Mouse (Mus musculus): ENCODE measurements around the gene Vash1. TPM values are rescaled to one million over a fixed set of nuclear protein-coding genes. Genes with fewer than 3 reads are reported as not detected.
A peak's percentile ranks its signal among the peaks of the same experiment; 100 is the strongest.

Vash1 gene
- polyA plus RNA-seq, 1 experiment: 1.6 TPM

- Histone ChIP-seq H3K4me2 (ENCODE audit: low read depth) (peak within 1 kb of the TSS; percentile 88), H3K27me3 (ENCODE audit: control insufficient read depth, insufficient read depth, insufficient read length) (no peaks in the 10 kb centered on the region)
- peak; percentile 59 for TF ChIP-seq POLR2AphosphoS2 (IDR thresholded peaks at IDR 0.05; ENCODE audit: insufficient read length, low read depth)
- no peak for TF ChIP-seq MYOG (IDR thresholded peaks at IDR 0.05; ENCODE audit: control insufficient read depth in 1 of 3, insufficient read depth in 1 of 3, insufficient read length in 2 of 3, low read depth in 2 of 3)
- peak; percentile 87 for TF ChIP-seq POLR2A (IDR thresholded peaks at IDR 0.05; ENCODE audit: insufficient read length, low read depth)
- no peak for TF ChIP-seq TCF12 (IDR thresholded peaks at IDR 0.05; ENCODE audit: insufficient read depth, poor library complexity, severe bottlenecking)
- TF ChIP-seq MYOD1 (IDR thresholded peaks at IDR 0.05; ENCODE audit: control insufficient read depth in 1 of 3, insufficient read length in 2 of 3, low read depth in 2 of 3): no peak
These were observed 47.7 kb downstream of the Vash1 start, which contains the start of gene Angel1 for GRCm38 (mm10) chr12:86726120-86726640. Gene Angel1 (minus strand): TSS chr12:86726460.

GRCm38 (mm10) chr12:86734319-86734810 is 55.9 kb downstream of the Vash1 start, which contains the start of gene Lrrc74a:
Gene Lrrc74a (plus strand): TSS chr12:86734369.
- no peak for TF ChIP-seq POLR2AphosphoS2 (IDR thresholded peaks at IDR 0.05; ENCODE audit: insufficient read length, low read depth)
- no peak for TF ChIP-seq CEBPB (IDR thresholded peaks at IDR 0.05; ENCODE audit: insufficient read depth, poor library complexity, severe bottlenecking)
- TF ChIP-seq MYOG (IDR thresholded peaks at IDR 0.05; ENCODE audit: control insufficient read depth in 1 of 3, insufficient read depth in 1 of 3, insufficient read length in 2 of 3, low read depth in 2 of 3): no peak
- no peak for TF ChIP-seq SRF (IDR thresholded peaks at IDR 0.05; ENCODE audit: control insufficient read depth, insufficient read length, low read depth)
- TF ChIP-seq REST (IDR thresholded peaks at IDR 0.05; ENCODE audit: insufficient read depth, insufficient read length): no peak
- TF ChIP-seq POLR2A (IDR thresholded peaks at IDR 0.05; ENCODE audit: insufficient read length, low read depth): no peak
- no peak for TF ChIP-seq MYOD1 (IDR thresholded peaks at IDR 0.05; ENCODE audit: control insufficient read depth in 1 of 3, insufficient read length in 2 of 3, low read depth in 2 of 3)
- no peak for TF ChIP-seq E2F4 (IDR thresholded peaks at IDR 0.05; ENCODE audit: insufficient read depth)
- no peak for TF ChIP-seq USF1 (IDR thresholded peaks at IDR 0.05; ENCODE audit: low read depth)
- TF ChIP-seq TCF3 (IDR thresholded peaks at IDR 0.05; ENCODE audit: insufficient read length, low read depth): no peak
- no peak for TF ChIP-seq TCF12 (IDR thresholded peaks at IDR 0.05; ENCODE audit: insufficient read depth, poor library complexity, severe bottlenecking)
- no peak for TF ChIP-seq MAX (IDR thresholded peaks at IDR 0.05; ENCODE audit: low read depth)
- no peak within 1 kb of the TSS for H3K4me2 ChIP-seq (ENCODE audit: low read depth)

More at GRCm38 (mm10) chr12:86726120-86726640, 47.7 kb downstream of the Vash1 start, which contains the start of gene Angel1:
- no peaks in the 10 kb centered on the region for H3K79me2 ChIP-seq (ENCODE audit: control insufficient read depth, insufficient read depth)
- H3K36me3 ChIP-seq (ENCODE audit: control insufficient read depth, insufficient read depth): no peaks in the 10 kb centered on the region
- H3K4me3 ChIP-seq: peak within 1 kb of the TSS; percentile 23
- H3ac ChIP-seq (ENCODE audit: control insufficient read depth, insufficient read length): peak within 1 kb of the TSS; percentile 1

More at GRCm38 (mm10) chr12:86734319-86734810, 55.9 kb downstream of the Vash1 start, which contains the start of gene Lrrc74a:
- no peak within 1 kb of the TSS for H3K4me3 ChIP-seq
- no peak within 1 kb of the TSS for H3ac ChIP-seq (ENCODE audit: control insufficient read depth, insufficient read length)
- no peaks in the 10 kb centered on the region for H3K36me3 ChIP-seq (ENCODE audit: control insufficient read depth, insufficient read depth)
- peaks cover 30% of the 10 kb centered on the region for H3K27me3 ChIP-seq (ENCODE audit: control insufficient read depth, insufficient read depth, insufficient read length)
- no peaks in the 10 kb centered on the region for H3K79me2 ChIP-seq (ENCODE audit: control insufficient read depth, insufficient read depth)

Other genes with a start within 250 kb of the Vash1 start
- gene Angel1, start 47.8 kb downstream of the Vash1 start, polyA plus RNA-seq (2012; fragmentation: generic; extraction: Trizol): 3.0 TPM
- gene Lrrc74a, start 55.7 kb downstream of the Vash1 start, polyA plus RNA-seq (2012; fragmentation: generic; extraction: Trizol): not detected
- 59.1 TPM for gene Irf2bpl, start 206.1 kb downstream of the Vash1 start, polyA plus RNA-seq (2012; fragmentation: generic; extraction: Trizol)